Mouse (Mus musculus): Measurements from ENCODE around the gene Obsl1. TPM values are rescaled to one million over a fixed set of nuclear protein-coding genes. Genes with fewer than 3 reads are reported as not detected.

Obsl1 gene
- total RNA-seq, 2 experiments from 2014 or later = 41.4 to 52.1 TPM

GRCm38 (mm10) chr1:75521321-75522031 lies 15.2 kb upstream of the Obsl1 start, which contains the start of gene Stk11ip:
TSS of gene Stk11ip (plus strand) at chr1:75521529.
- peak; percentile 88 to 89 for DNase-seq
- intact Hi-C loops (cut with DNase I) = no loop called here

- intact Hi-C loops (cut with DNase I) = no loop called here
Measured at GRCm38 (mm10) chr1:75519576-75519975, 13.3 kb upstream of the Obsl1 start.

GRCm38 (mm10) chr1:75518427-75518826 lies 12.2 kb upstream of the Obsl1 start:
- intact Hi-C loops (cut with DNase I) = no loop called here
- DNase-seq = no peak

More at GRCm38 (mm10) chr1:75519576-75519975, 13.3 kb upstream of the Obsl1 start:
- DNase-seq = no peak

- DNase-seq = no peak
- intact Hi-C loops (cut with DNase I) = no loop called here
Measured at GRCm38 (mm10) chr1:75517984-75518383, 11.7 kb upstream of the Obsl1 start.

- DNase-seq = no peak
- intact Hi-C loops (cut with DNase I) = no loop called here
Measured at GRCm38 (mm10) chr1:75516703-75517380, 10.6 kb upstream of the Obsl1 start.

GRCm38 (mm10) chr1:75512550-75512949 lies 6.3 kb upstream of the Obsl1 start:
- intact Hi-C loops (cut with DNase I) = no loop called here

GRCm38 (mm10) chr1:75511437-75512210 lies 5.4 kb upstream of the Obsl1 start:
- intact Hi-C loops (cut with DNase I) = no loop called here
- DNase-seq = no peak

More at GRCm38 (mm10) chr1:75512550-75512949, 6.3 kb upstream of the Obsl1 start:
- no peak for DNase-seq

- DNase-seq = no peak
- intact Hi-C loops (cut with DNase I) = no loop called here
Measured at GRCm38 (mm10) chr1:75510154-75510553, 3.9 kb upstream of the Obsl1 start.

- DNase-seq = no peak
- intact Hi-C loops (cut with DNase I) = no loop called here
Measured at GRCm38 (mm10) chr1:75509586-75509985, 3.3 kb upstream of the Obsl1 start.

- DNase-seq = no peak
- intact Hi-C loops (cut with DNase I) = no loop called here
Measured at GRCm38 (mm10) chr1:75507006-75507405, 754 bp upstream of the Obsl1 start, which contains the start of gene Inha. TSS of gene Inha (plus strand) at chr1:75507077.

GRCm38 (mm10) chr1:75505159-75505955 lies 895 bp downstream of the Obsl1 start:
- peak; percentile 59 to 68 for DNase-seq
- intact Hi-C loops (cut with DNase I) = no loop called here

- intact Hi-C loops (cut with DNase I) = no loop called here
- no peak for DNase-seq
Measured at GRCm38 (mm10) chr1:75504256-75505045, 1.8 kb downstream of the Obsl1 start.

- intact Hi-C loops (cut with DNase I) = no loop called here
- DNase-seq = no peak
Measured at GRCm38 (mm10) chr1:75503651-75503980, 2.6 kb downstream of the Obsl1 start.

- no peak for DNase-seq
- intact Hi-C loops (cut with DNase I) = no loop called here
Measured at GRCm38 (mm10) chr1:75502945-75503650, 3.2 kb downstream of the Obsl1 start.

- intact Hi-C loops (cut with DNase I) = no loop called here
- DNase-seq = no peak
Measured at GRCm38 (mm10) chr1:75501905-75502304, 4.3 kb downstream of the Obsl1 start.

- intact Hi-C loops (cut with DNase I) = no loop called here
- DNase-seq = no peak
Measured at GRCm38 (mm10) chr1:75499441-75499840, 6.8 kb downstream of the Obsl1 start.

GRCm38 (mm10) chr1:75498897-75499296 lies 7.4 kb downstream of the Obsl1 start:
- no peak for DNase-seq
- intact Hi-C loops (cut with DNase I) = no loop called here

GRCm38 (mm10) chr1:75494878-75495548 lies 11.2 kb downstream of the Obsl1 start:
- no peak for DNase-seq
- intact Hi-C loops (cut with DNase I) = no loop called here
